Comparison of ENCODE assay signal across 8 mouse cellular contexts in the genomic region with DNA sequence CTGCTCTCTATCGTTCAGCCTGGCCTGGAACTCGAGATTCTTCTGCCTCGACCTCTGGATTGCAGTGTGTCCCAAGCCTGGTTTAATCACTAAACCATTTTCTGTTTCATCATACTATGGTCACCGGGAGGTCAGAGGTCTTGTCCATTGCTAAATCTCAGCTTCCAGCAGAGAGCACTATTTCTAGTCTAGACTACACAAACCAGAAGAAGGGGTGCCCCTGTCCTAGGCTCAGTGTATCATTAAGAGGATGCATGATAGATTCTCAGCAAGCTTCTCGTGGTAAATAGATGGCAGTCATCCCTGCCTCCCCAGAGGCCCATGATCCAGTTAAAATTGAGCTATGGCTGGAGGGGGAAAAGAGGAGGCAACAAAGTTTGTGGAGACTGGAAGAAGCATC. TPM values are rescaled to one million over a fixed set of nuclear protein-coding genes. Genes with fewer than 3 reads are reported as not detected.
DNase-seq lines count a peak whose midpoint lies in the region; ATAC-seq and TF ChIP-seq lines count a peak whose summit lies in the region.

No protein-coding gene starts in this region.

- no peaks in the 10 kb centered on the region for H3K27me3 ChIP-seq in embryonic facial prominence, embryonic 13.5 days
- H3K27me3 ChIP-seq in kidney, embryonic 14.5 days (ENCODE audit: control insufficient read depth, insufficient read depth, low read length) = no peaks in the 10 kb centered on the region
- no peaks in the 10 kb centered on the region for H3K27me3 ChIP-seq in midbrain, embryonic 15.5 days (replicated peaks)

- intact Hi-C loops in gastrocnemius, postnatal 14 days (cut with DNase I; ENCODE audit: low total_unique reads) = no loop called here
- intact Hi-C loops in left cerebral cortex, postnatal 36 days (cut with DNase I) = loop anchor here (5.0 to 10.0 kb wide), 2 partner anchors 34 to 224 kb away; partner anchors contain the start of genes Orc6, Tnpo2 and Vps35

- peak overlapping the region; percentile 92 for H3K4me3 ChIP-seq in layer of hippocampus, adult 2 months
- peak overlapping the region; percentile 97 for H3K4me3 ChIP-seq in embryonic facial prominence, embryonic 13.5 days
- H3K4me3 ChIP-seq in kidney, embryonic 14.5 days (ENCODE audit: low read length) = peak overlapping the region; percentile 93
- peak overlapping the region; percentile 79 for H3K4me3 ChIP-seq in midbrain, embryonic 15.5 days

- ATAC-seq in embryonic facial prominence, embryonic 13.5 days (ENCODE audit: insufficient number of reproducible peaks, insufficient read depth, low FRiP score, low TSS enrichment, low read depth) = no peak
- ATAC-seq in kidney, embryonic 14.5 days (ENCODE audit: low FRiP score, low TSS enrichment) = no peak
- ATAC-seq in midbrain, embryonic 15.5 days (replicated peaks) = no peak

- no peaks in the 10 kb centered on the region for H3K9me3 ChIP-seq in embryonic facial prominence, embryonic 13.5 days
- no peaks in the 10 kb centered on the region for H3K9me3 ChIP-seq in kidney, embryonic 14.5 days (ENCODE audit: control insufficient read depth, low read length)
- H3K9me3 ChIP-seq in midbrain, embryonic 15.5 days = no peaks in the 10 kb centered on the region

- peaks cover 56% of the 10 kb centered on the region for H3K36me3 ChIP-seq in embryonic facial prominence, embryonic 13.5 days
- peaks cover 30% of the 10 kb centered on the region for H3K36me3 ChIP-seq in kidney, embryonic 14.5 days (ENCODE audit: control insufficient read depth, insufficient read depth, low read length)
- H3K36me3 ChIP-seq in midbrain, embryonic 15.5 days (replicated peaks) = peaks cover 23% of the 10 kb centered on the region

- H3K4me1 ChIP-seq in embryonic facial prominence, embryonic 13.5 days = peaks cover 9% of the 10 kb centered on the region
- no peaks in the 10 kb centered on the region; the same call in none of the 2 replicates for H3K4me1 ChIP-seq in kidney, embryonic 14.5 days (ENCODE audit: control insufficient read depth, insufficient read depth, low read length)
- peaks cover 22% of the 10 kb centered on the region for H3K4me1 ChIP-seq in midbrain, embryonic 15.5 days

- DNase-seq in layer of hippocampus, adult 2 months (ENCODE audit: low spot score in 2 of 2) = no peak
- DNase-seq in layer of hippocampus, adult 8-10 months (ENCODE audit: low spot score in 2 of 2) = no peak
- no peak for DNase-seq in gastrocnemius, postnatal 14 days
- no peak for DNase-seq in left cerebral cortex, postnatal 36 days (ENCODE audit: low spot score in 2 of 2)
- no peak for DNase-seq in right cerebral cortex, postnatal 36 days (ENCODE audit: low spot score in 2 of 2)

- peak overlapping the region; percentile 93 for H3K27ac ChIP-seq in layer of hippocampus, adult 2 months
- peak overlapping the region; percentile 97 for H3K27ac ChIP-seq in embryonic facial prominence, embryonic 13.5 days
- H3K27ac ChIP-seq in kidney, embryonic 14.5 days (ENCODE audit: low read depth, low read length) = peak overlapping the region; percentile 98
- H3K27ac ChIP-seq in midbrain, embryonic 15.5 days = peak overlapping the region; percentile 90

- TF ChIP-seq CTCF in layer of hippocampus, adult 2 months (conservative IDR thresholded peaks at IDR 0.05) = no peak

- H3K4me2 ChIP-seq in embryonic facial prominence, embryonic 13.5 days = peak overlapping the region; percentile 76
- peak overlapping the region; percentile 65 for H3K4me2 ChIP-seq in kidney, embryonic 14.5 days (replicated peaks; ENCODE audit: low read depth, low read length)
- H3K4me2 ChIP-seq in midbrain, embryonic 15.5 days = peak overlapping the region; percentile 76

- 77% methylated on average over 5 of the region's 5 CpGs for WGBS in embryonic facial prominence, embryonic 13.5 days
- 75% methylated on average over 5 of the region's 5 CpGs for WGBS in kidney, embryonic 14.5 days
- WGBS in midbrain, embryonic 15.5 days = 85% methylated on average over 5 of the region's 5 CpGs

- peak overlapping the region; percentile 94 for H3K9ac ChIP-seq in embryonic facial prominence, embryonic 13.5 days
- H3K9ac ChIP-seq in kidney, embryonic 14.5 days (ENCODE audit: low read depth, low read length) = peak overlapping the region; percentile 94; the same call in 1 of the 2 replicates
- no peak overlapping the region for H3K9ac ChIP-seq in midbrain, embryonic 15.5 days

RNA-seq across cellular contexts. Expression of gene Dhps, which starts 0.5 kb away (rescaled TPM):
- 10 to 100 TPM; 63.4 to 70.6 TPM for total RNA-seq in layer of hippocampus, adult 2 months (2021)
- total RNA-seq in layer of hippocampus, adult 8-10 months (2022) = 10 to 100 TPM; 57.7 to 62.2 (median 59.1) TPM
- 55.1 and 70.7 TPM in 2 replicates for polyA plus RNA-seq in embryonic facial prominence, embryonic 13.5 days (2015; fragmentation: Nextera tagmentation; extraction: Ambion mirVana)
- 74.4 and 85.8 TPM in 2 replicates for polyA plus RNA-seq in kidney, embryonic 14.5 days (2014; fragmentation: Nextera tagmentation; extraction: Ambion mirVana)
- 111 and 112 TPM in 2 replicates for polyA plus RNA-seq in midbrain, embryonic 15.5 days (2015; fragmentation: Nextera tagmentation; extraction: Ambion mirVana)
- total RNA-seq in gastrocnemius, postnatal 14 days (2021) = 10 to 100 TPM; 18.2 to 20.2 TPM
- 10 to 100 TPM; 64.4 to 68.5 TPM for total RNA-seq in left cerebral cortex, postnatal 36 days (2021)

RNA-seq across cellular contexts. Expression of gene Gm5741, which starts 3.3 kb away (rescaled TPM):
- not detected for total RNA-seq in layer of hippocampus, adult 2 months (2021)
- not detected for total RNA-seq in layer of hippocampus, adult 8-10 months (2022)
- 1.1 and 1.4 TPM in 2 replicates for polyA plus RNA-seq in embryonic facial prominence, embryonic 13.5 days (2015; fragmentation: Nextera tagmentation; extraction: Ambion mirVana)
- 1.1 TPM in 1 of 2 replicates, not detected in the other for polyA plus RNA-seq in kidney, embryonic 14.5 days (2014; fragmentation: Nextera tagmentation; extraction: Ambion mirVana)
- 0.89 and 2.0 TPM in 2 replicates for polyA plus RNA-seq in midbrain, embryonic 15.5 days (2015; fragmentation: Nextera tagmentation; extraction: Ambion mirVana)
- total RNA-seq in gastrocnemius, postnatal 14 days (2021) = not detected
- total RNA-seq in left cerebral cortex, postnatal 36 days (2021) = not detected

RNA-seq across cellular contexts. Expression of gene Wdr83os, which starts 9.5 kb away (rescaled TPM):
- total RNA-seq in layer of hippocampus, adult 2 months (2021) = 10 to 100 TPM; 60.8 to 66.3 TPM
- 10 to 100 TPM; 58.3 to 64.3 (median 61.7) TPM for total RNA-seq in layer of hippocampus, adult 8-10 months (2022)
- 129 and 130 TPM in 2 replicates for polyA plus RNA-seq in embryonic facial prominence, embryonic 13.5 days (2015; fragmentation: Nextera tagmentation; extraction: Ambion mirVana)
- 161 and 174 TPM in 2 replicates for polyA plus RNA-seq in kidney, embryonic 14.5 days (2014; fragmentation: Nextera tagmentation; extraction: Ambion mirVana)
- 135 TPM in 2 replicates for polyA plus RNA-seq in midbrain, embryonic 15.5 days (2015; fragmentation: Nextera tagmentation; extraction: Ambion mirVana)
- total RNA-seq in gastrocnemius, postnatal 14 days (2021) = 10 to 100 TPM; 45.3 to 46.2 TPM
- 10 to 100 TPM; 48.2 to 54.8 TPM for total RNA-seq in left cerebral cortex, postnatal 36 days (2021)

RNA-seq across cellular contexts. Expression of gene Wdr83, which starts 10.1 kb away (rescaled TPM):
- 10 to 100 TPM; 26.7 to 29.0 TPM for total RNA-seq in layer of hippocampus, adult 2 months (2021)
- total RNA-seq in layer of hippocampus, adult 8-10 months (2022) = 10 to 100 TPM; 20.1 to 32.5 (median 26.4) TPM
- polyA plus RNA-seq in embryonic facial prominence, embryonic 13.5 days (2015; fragmentation: Nextera tagmentation; extraction: Ambion mirVana) = 45.2 and 46.2 TPM in 2 replicates
- polyA plus RNA-seq in kidney, embryonic 14.5 days (2014; fragmentation: Nextera tagmentation; extraction: Ambion mirVana) = 43.4 and 44.9 TPM in 2 replicates
- polyA plus RNA-seq in midbrain, embryonic 15.5 days (2015; fragmentation: Nextera tagmentation; extraction: Ambion mirVana) = 60.3 and 66.9 TPM in 2 replicates
- total RNA-seq in gastrocnemius, postnatal 14 days (2021) = 10 to 100 TPM; 13.2 to 15.1 TPM
- total RNA-seq in left cerebral cortex, postnatal 36 days (2021) = 10 to 100 TPM; 26.0 to 28.9 TPM

RNA-seq across cellular contexts. Expression of gene Fbxw9, which starts 11.2 kb away (rescaled TPM):
- 10 to 100 TPM; 22.6 to 23.5 TPM for total RNA-seq in layer of hippocampus, adult 2 months (2021)
- 10 to 100 TPM; 18.1 to 24.4 (median 23.6) TPM for total RNA-seq in layer of hippocampus, adult 8-10 months (2022)
- 36.7 and 38.2 TPM in 2 replicates for polyA plus RNA-seq in embryonic facial prominence, embryonic 13.5 days (2015; fragmentation: Nextera tagmentation; extraction: Ambion mirVana)
- 24.4 and 29.6 TPM in 2 replicates for polyA plus RNA-seq in kidney, embryonic 14.5 days (2014; fragmentation: Nextera tagmentation; extraction: Ambion mirVana)
- polyA plus RNA-seq in midbrain, embryonic 15.5 days (2015; fragmentation: Nextera tagmentation; extraction: Ambion mirVana) = 84.5 and 86.2 TPM in 2 replicates
- total RNA-seq in gastrocnemius, postnatal 14 days (2021) = 1 to 10 TPM; 3.6 to 4.7 TPM
- total RNA-seq in left cerebral cortex, postnatal 36 days (2021) = 10 to 100 TPM; 21.7 to 22.8 TPM
